Mouse (Mus musculus) B cell, adult 62 days (primary cell): ENCODE data around the gene Gm29427. TPM values are rescaled to one million over a fixed set of nuclear protein-coding genes. Genes with fewer than 3 reads are reported as not detected.

Experiments
- total RNA-seq: library from RNA; stranded (reverse); gene quantifications from 4 replicates; pipeline ENCODE4 v1.2.4, GENCODE M21; 2023

The Gm29427 gene
- total RNA-seq, result not detected in 4 replicates

GRCm38 (mm10) chr1:130715561-130716217, at the start of gene Gm29427:
Gene Gm29427, minus strand, starts transcription at chr1:130715799.

GRCm38 (mm10) chr1:130731741-130732337, 16.2 kb upstream of the Gm29427 start, which contains the start of gene AA986860:
Gene AA986860, plus strand, starts transcription at chr1:130731976.

DNA sequence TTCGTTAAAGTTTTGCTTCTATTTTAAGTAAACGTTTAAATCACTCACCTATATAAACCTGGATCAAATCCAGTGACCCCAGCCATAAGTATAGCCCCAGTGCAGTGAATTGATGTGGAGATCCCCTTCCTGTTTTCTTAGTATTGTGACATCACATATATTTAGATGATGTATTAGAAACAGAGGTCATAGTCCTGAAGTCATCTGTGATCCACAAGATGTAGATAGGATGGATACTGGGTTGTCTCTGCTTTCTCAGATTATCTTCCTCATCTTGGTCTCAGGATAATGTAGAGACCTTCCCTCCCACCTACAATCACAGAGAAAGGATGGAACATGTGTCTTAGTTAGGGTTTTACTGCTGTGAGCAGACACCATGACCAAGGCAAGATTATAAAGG, 13.6 kb upstream of the Gm29427 start, which contains the start of gene Pfkfb2:
Gene Pfkfb2, minus strand, starts transcription at position 101 of the 400 bp plus-strand sequence.

DNA sequence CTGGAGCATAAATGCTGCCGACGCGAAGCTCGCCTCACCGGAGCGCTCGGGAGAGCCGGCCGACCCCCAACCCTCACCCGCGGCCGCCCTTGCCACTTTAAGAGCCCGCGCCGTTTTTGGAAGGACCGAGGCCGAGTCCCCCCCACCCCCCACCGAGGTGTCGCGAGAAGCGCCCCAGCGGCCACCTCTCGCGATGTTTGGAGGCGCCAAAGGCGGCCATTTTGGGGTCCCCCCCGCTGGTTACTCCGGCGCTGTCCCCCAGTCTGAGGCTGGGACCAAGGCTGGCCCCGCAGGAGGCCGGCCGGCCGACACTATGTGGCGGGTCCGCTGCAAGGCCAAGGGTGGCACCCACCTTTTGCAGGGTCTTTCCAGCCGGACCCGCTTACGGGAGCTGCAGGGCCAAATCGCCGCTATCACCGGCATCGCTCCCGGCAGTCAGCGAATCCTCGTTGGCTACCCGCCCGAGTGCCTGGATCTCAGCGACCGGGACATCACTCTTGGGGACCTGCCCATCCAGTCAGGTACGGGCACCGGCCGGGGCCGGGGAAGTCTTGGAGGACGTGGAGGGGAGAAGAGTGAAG, 1.8 kb upstream of the Gm29427 start, which contains the start of gene Yod1:
Gene Yod1, plus strand, starts transcription at position 37 of the 581 bp plus-strand sequence.

GRCm38 (mm10) chr1:130661454-130661853, 54.1 kb downstream of the Gm29427 start, which contains the start of gene C4bp:
Gene C4bp, minus strand, starts transcription at chr1:130661632.

DNA sequence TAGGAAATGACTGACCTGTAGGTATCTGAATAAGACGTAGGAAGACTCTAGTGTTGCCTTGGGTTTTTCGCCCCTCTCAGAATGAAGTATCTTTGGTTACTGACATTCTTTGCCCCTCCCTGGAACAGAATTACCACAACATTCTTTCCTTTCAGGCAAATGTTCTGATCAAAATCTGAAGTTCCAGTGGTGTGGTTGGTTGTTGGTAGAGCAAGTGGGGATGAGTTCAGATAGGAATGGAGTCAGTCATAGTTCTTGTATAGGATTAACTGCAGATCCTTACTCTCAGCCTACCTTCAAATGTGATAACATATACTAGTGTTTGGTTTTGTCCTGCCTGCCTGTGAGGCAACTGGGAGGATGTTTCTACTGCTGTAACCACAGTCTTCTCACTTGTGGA, 86.1 kb downstream of the Gm29427 start, which contains the start of gene Zp3r:
Gene Zp3r, minus strand, starts transcription at position 101 of the 400 bp plus-strand sequence.

Other genes starting within 250 kb of the Gm29427 start
- 0.31 TPM in 1 of 4 replicates, not detected in the others for gene Zp3r, start 86.2 kb downstream of the Gm29427 start, total RNA-seq
- gene C4bp, start 54.2 kb downstream of the Gm29427 start, total RNA-seq, result not detected in 4 replicates
- 11.3 to 12.6 TPM (median 11.6 TPM) in 4 replicates for gene Yod1, start 1.5 kb upstream of the Gm29427 start, total RNA-seq
- gene Pfkfb2, start 13.5 kb upstream of the Gm29427 start, total RNA-seq, result 20.4 to 25.6 TPM (median 24.3 TPM) in 4 replicates
- 0.55 to 0.92 TPM (median 0.83 TPM) in 4 replicates for gene AA986860, start 16.2 kb upstream of the Gm29427 start, total RNA-seq
- not detected in 4 replicates for gene Fcamr, start 85.1 kb upstream of the Gm29427 start, total RNA-seq
- 2.4 to 3.7 TPM (median 2.7 TPM) in 4 replicates for gene Pigr, start 110.9 kb upstream of the Gm29427 start, total RNA-seq
- 862 to 992 TPM (median 907 TPM) in 4 replicates for gene Fcmr, start 149.9 kb upstream of the Gm29427 start, total RNA-seq
- gene Il24, start 171.7 kb upstream of the Gm29427 start, total RNA-seq, result not detected in 4 replicates
- gene Il20, start 195.7 kb upstream of the Gm29427 start, total RNA-seq, result not detected in 4 replicates
- gene Il19, start 224.3 kb upstream of the Gm29427 start, total RNA-seq, result not detected in 4 replicates